Mouse (Mus musculus) thymus, postnatal 4 days (tissue): ENCODE results near the gene Ppp1r11.

Experiments used
- DNase-seq: peaks from one replicate; pipeline ENCODE4 v3.0.0; 2021

The Ppp1r11 gene

DNA sequence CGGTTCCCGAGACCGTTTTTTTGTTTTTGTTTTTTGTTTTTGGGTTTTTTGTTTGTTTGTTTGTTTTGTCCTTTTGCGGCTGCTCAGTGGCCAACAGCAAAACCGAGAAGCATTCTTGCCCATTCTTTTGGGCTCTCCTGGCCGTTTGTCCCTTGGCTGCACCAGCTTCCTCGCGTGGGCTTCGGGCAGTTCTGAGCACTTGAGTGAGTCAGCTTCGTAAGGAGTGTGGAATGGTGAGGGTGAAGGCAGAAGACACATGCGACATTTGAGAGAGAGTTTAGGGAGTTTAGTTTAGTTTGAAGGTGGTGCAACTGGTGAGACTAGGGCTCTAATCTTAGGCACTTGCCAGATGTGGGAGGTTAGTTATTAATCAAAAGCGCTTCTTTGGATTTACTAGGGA is 7.3 kb upstream of the Ppp1r11 start:
- DNase-seq: peak; percentile 27

DNA sequence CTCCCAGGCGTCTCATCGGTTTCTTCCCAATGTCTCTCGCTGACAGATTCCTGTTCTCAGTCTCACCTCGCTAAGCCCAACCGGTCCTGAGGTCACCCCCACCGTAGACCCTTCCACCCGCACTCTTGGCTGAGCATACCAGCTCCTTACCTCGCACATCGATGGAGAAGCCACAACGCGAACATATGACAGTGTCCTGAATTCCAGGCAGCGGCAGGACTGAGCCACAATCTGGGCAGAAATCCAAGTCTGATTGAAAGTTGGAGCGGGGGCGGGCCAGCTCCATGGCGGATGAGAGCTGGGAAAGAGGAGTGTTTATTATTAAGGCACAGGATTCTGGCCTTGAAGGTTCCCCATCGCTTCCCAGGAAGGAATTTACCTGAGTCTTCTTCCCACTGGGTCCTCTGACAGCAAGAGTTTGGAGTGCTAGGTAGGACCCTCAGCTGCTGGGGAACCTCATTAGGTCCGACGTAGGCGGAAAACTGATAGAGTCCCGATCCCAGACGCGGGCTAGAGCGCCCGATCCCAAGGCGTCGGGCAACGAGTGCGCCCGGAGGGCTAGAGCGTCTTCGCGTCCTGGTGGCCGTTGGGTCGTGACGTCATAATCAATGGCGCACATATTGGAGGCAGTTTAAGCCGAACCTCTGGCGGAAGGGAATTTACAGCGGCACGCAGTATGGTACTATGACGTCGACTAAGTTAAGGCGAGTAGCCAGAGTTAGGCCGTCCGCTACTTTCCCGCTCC is 6.6 kb upstream of the Ppp1r11 start, which contains the start of the genes Znrd1 and Znrd1as:
TSS of gene Znrd1 (minus strand) at position 561 of the 745 bp plus-strand sequence.
TSS of gene Znrd1as (plus strand) at position 594 of the 745 bp plus-strand sequence.
- DNase-seq: peak; percentile 86

DNA sequence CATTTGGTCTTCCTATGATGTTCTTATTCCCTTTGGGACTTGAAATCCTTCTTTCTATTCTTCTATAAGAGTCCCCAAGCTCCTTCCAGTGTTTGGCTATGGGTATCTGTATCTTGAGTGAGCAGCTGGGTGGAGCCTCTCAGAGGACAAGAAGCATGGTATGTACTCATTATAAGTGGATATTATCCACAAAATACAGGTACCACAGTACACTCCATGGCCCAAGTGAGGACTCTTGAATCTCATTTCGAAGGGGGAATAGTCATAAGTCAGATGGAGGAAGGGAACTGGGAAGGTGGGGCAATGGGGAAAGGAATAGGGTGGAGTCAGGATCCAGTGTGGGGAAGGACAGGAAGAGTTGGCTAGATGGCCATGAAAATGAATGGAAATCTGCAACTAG is 1.5 kb upstream of the Ppp1r11 start:
- DNase-seq: no peak

GRCm38 (mm10) chr17:36952631-36953030 is 1.1 kb upstream of the Ppp1r11 start:
- DNase-seq: no peak

GRCm38 (mm10) chr17:36949265-36949664 is 2.3 kb downstream of the Ppp1r11 start:
- DNase-seq: no peak

GRCm38 (mm10) chr17:36948286-36948685 is 3.3 kb downstream of the Ppp1r11 start:
- DNase-seq: no peak

- DNase-seq: peak; percentile 61
Measured at GRCm38 (mm10) chr17:36947051-36947819, 4.3 kb downstream of the Ppp1r11 start.

DNA sequence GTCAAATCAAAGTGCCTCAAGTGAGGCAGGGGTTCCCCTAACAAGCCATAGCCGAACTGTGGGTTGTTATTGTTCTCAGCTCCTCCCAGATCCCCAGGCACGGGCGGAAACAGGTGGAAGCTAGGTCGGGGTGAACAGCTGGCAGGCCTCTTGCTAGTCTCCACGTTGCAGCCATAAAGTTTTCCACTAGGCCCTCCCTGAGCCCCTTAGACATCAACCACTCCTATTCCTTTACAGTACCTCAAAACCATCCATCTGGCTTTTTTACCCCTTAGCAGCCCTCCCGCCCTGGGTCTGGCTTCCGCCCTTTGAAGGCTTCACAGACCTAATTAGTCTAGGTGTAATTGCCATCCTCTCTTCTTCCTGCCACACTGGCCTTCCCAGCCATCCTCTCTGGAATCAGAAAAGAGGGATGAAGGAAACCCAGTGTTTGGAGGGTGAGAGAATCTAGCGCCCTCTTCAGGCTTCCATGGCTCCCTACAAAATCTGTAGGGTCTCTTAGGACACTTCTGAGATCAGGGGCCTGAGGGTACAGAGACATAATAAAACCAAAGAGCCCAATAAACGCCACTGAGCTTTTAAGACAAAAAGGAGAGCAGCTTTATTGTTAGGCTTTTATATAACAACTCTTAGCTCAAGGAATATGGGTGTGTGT is 7.3 kb downstream of the Ppp1r11 start:
- DNase-seq: peak; percentile 70

GRCm38 (mm10) chr17:36943691-36944090 is 7.8 kb downstream of the Ppp1r11 start:
- no peak for DNase-seq

DNA sequence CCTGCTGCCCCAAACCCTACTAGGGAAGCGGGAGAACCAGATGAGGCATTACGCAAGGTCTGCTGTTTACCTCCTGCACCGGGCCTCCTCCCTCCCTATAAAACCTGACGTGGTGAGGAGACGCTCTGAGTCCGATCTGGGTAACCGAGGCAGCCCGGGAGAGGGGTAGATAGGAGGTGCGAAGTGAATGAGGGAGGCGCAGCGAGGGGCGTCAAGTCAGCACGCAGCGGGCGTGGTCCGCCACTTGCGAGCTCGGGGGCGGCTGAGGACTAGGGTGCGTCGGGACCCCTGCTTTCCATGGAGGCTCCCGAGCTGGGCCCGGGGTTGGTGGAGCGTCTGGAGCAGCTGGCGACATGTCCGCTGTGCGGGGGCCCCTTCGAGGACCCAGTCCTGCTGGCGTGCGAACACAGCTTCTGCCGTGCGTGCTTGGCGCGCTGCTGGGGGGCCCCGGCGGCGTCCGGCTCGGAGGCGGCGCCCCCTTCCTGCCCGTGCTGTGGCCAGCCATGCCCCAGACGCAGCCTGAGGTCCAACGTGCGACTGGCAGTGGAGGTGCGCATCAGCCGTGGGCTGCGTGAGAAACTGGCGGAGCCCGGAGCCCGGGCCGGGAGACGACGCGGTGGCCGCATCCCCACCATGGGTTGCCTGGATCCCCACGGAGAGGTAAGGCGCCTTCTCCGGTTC is 8.6 kb downstream of the Ppp1r11 start, which contains the start of gene Rnf39:
TSS of gene Rnf39 (plus strand) at position 128 of the 681 bp plus-strand sequence.
- DNase-seq: peak; percentile 60

DNA sequence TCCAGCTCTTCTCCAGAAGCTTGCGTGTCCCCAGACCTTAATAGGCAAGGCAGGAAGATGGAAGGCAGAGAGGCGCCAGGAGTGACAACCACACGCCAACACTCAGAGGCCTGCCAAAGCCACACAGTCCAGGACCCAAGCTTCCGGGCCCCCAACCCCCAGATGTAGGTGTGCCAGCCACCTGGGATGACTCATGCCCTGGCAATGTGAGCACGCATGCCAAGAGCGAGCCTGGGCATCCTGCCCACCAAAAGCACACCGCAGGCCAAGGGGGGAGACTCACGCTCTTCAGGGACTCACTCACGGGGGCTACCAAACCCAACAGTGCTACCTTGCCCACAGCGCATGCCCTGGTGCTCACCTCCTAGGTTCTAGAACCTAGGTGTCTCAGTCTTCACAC is 9.2 kb downstream of the Ppp1r11 start:
- peak; percentile 36 for DNase-seq

DNA sequence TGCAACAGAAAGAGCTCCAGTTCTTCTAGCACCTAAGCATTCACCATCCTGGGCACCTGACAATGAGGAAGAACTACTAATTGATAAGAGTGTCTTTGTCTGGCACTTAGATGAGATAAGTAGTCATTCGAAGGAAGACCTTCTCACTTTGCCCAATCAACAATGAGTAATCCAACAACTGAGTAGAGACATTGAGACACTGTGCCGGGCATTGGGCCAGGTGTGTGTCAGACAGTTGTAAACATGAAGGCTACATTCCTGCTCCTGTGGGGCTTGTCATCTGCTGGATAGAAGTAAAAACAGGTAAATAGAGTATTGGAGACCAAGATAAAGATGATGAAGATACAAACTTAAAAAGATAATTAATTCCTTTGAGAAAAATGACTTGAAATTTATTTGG is 13.5 kb downstream of the Ppp1r11 start:
- DNase-seq: no peak

DNA sequence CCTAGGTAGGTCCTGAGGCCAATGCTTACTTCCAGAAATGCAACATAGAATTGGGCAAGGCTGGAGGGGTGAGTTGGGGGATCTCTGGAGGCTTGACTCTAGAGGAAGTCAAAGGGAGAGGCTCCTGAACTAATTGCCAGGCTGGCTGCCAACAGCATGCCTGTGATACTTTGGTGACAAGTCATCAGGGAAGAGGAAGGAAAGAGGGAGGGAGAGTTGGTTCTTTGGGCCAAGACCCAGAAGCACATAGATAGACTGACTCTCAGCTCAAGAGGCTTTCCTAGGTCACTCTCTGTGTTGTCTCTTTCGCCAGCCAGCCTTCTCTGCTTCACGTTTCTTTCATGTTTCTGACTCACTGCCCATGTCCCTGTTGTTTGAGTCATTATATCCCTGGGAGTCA is 19.7 kb downstream of the Ppp1r11 start:
- DNase-seq: no peak

- no peak for DNase-seq
Measured at GRCm38 (mm10) chr17:36931130-36931529, 20.4 kb downstream of the Ppp1r11 start.

DNA sequence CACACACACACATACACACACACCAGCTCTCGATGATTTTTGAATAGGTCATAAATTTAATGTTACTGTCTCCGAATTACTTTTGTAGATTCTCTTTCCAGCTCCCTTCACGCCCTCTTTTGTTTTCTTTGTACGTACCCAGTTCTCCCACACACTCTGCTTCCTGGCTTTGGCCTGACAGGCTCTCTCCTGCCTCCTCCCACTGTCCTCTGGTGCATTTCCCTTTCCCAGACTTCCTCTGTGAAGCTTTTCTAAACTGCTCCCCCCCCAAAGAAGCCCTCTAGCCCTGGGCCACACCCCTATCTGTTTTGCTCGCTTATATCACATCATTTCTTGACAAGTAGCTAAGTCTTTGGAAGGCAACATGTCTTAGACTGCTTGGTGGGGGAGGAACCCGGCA is 21.3 kb downstream of the Ppp1r11 start:
- no peak for DNase-seq

- DNase-seq: no peak
Measured at GRCm38 (mm10) chr17:36929236-36929932, 22.2 kb downstream of the Ppp1r11 start.

GRCm38 (mm10) chr17:36927496-36928120 is 23.9 kb downstream of the Ppp1r11 start:
- DNase-seq: no peak

- no peak for DNase-seq
Measured at GRCm38 (mm10) chr17:36923491-36923890, 28.1 kb downstream of the Ppp1r11 start.

GRCm38 (mm10) chr17:36922715-36923114 is 28.8 kb downstream of the Ppp1r11 start:
- DNase-seq: no peak

- no peak for DNase-seq
Measured at GRCm38 (mm10) chr17:36920239-36920638, 31.3 kb downstream of the Ppp1r11 start.

GRCm38 (mm10) chr17:36915076-36915475 is 36.5 kb downstream of the Ppp1r11 start:
- DNase-seq: peak; percentile 90

DNA sequence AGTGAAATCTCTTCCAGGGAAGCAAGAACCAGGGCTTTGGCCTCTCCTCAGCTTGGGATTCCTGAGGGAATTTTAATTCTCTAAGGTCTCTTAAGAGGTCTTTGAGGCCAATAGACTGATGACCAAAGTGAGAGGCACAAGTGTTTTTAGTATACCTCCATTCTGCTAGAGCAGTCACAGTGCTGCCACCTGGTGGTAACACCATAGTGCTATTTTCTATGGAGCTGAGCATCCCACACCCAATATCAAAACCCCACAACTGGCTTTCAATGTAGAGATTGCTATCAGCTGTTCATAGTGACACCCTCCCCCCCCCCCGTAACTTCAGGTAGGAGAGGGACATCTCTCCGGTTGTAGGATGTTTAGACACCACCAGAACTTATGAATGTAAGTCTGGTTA is 37.4 kb downstream of the Ppp1r11 start:
- DNase-seq: peak; percentile 91
